Mouse (Mus musculus): ENCODE results near the gene Rtp3. TPM values are rescaled to one million over a fixed set of nuclear protein-coding genes. Genes with fewer than 3 reads are reported as not detected.
A peak's percentile ranks its signal among the peaks of the same experiment; 100 is the strongest.

Gene Rtp3
- total RNA-seq (2014; rRNA removed) = 14.5 and 19.8 TPM in 2 replicates
- polyA plus RNA-seq (2012; rRNA removed) = 57.5 and 61.0 TPM in 2 replicates

DNA sequence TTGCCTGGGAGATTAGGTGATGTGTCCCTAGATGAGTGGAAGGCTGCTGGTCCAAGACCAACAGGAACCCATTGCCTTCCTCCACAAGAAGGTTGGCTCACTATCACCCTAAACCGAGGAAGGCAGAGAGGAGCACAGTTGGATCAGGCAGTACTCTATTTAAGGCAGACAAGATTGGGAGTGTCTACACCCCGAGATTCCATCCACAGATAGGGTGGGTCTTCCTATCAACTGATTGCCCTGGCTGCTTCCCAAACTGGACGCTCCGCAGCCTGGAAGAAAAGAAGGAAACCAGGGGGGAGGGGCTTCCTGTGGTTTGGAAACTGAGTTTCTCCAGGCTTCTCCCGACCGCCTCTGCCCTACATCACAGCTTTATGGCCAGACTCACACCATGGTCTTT, at the start of gene Rtp3:
TSS of gene Rtp3 (minus strand) at position 380 of the 400 bp plus-strand sequence.
- peak within 1 kb of the TSS; percentile 93 for H3K27ac ChIP-seq (replicated peaks; ENCODE audit: insufficient read depth, low read depth, low read length)
- peak; percentile 78 for DNase-seq (ENCODE audit: extremely low read depth, low read depth, low spot score)
- 2% methylated on average over 6 of the region's 6 CpGs for WGBS
- H3K27me3 ChIP-seq (ENCODE audit: control insufficient read depth, insufficient read depth, low read length) = no peaks in the 10 kb centered on the region
- peaks cover 5% of the 10 kb centered on the region for H3K36me3 ChIP-seq (ENCODE audit: control insufficient read depth, insufficient read depth, low read length)
- peak within 1 kb of the TSS; percentile 72 for H3K4me3 ChIP-seq (ENCODE audit: insufficient read depth, low read depth, low read length)
- H3K9ac ChIP-seq (ENCODE audit: low read depth, low read length) = peak within 1 kb of the TSS; percentile 87
- TF ChIP-seq POLR2A (IDR thresholded peaks at IDR 0.05; ENCODE audit: extremely low read depth, insufficient read depth, low read length) (no peak), CTCF (IDR thresholded peaks at IDR 0.05; ENCODE audit: low read depth, low read length) (no peak)
- H3K79me2 ChIP-seq (ENCODE audit: control insufficient read depth, insufficient read depth, low read length) = peaks cover 9% of the 10 kb centered on the region; the same call in 1 of the 2 replicates
- peaks cover 30% of the 10 kb centered on the region for H3K4me1 ChIP-seq (ENCODE audit: control insufficient read depth, insufficient read depth, low read length)

- no peak for DNase-seq (ENCODE audit: extremely low read depth, low read depth, low spot score)
- Histone ChIP-seq H3K36me3 (ENCODE audit: control insufficient read depth, insufficient read depth, low read length) (no peaks in the 10 kb centered on the region), H3K9ac (ENCODE audit: low read depth, low read length) (no peak overlapping the region), H3K4me1 (ENCODE audit: control insufficient read depth, insufficient read depth, low read length) (no peaks in the 10 kb centered on the region), H3K4me3 (ENCODE audit: insufficient read depth, low read depth, low read length) (no peak overlapping the region), H3K27ac (replicated peaks; ENCODE audit: insufficient read depth, low read depth, low read length) (no peak overlapping the region), H3K79me2 (ENCODE audit: control insufficient read depth, insufficient read depth, low read length) (no peaks in the 10 kb centered on the region), H3K27me3 (ENCODE audit: control insufficient read depth, insufficient read depth, low read length) (no peaks in the 10 kb centered on the region)
- WGBS = 69% methylated on average over 4 of the region's 4 CpGs
- TF ChIP-seq POLR2A (IDR thresholded peaks at IDR 0.05; ENCODE audit: extremely low read depth, insufficient read depth, low read length) (no peak), CTCF (IDR thresholded peaks at IDR 0.05; ENCODE audit: low read depth, low read length) (no peak)
These were observed 49.6 kb upstream of the Rtp3 start for GRCm38 (mm10) chr9:111039966-111040365.

DNA sequence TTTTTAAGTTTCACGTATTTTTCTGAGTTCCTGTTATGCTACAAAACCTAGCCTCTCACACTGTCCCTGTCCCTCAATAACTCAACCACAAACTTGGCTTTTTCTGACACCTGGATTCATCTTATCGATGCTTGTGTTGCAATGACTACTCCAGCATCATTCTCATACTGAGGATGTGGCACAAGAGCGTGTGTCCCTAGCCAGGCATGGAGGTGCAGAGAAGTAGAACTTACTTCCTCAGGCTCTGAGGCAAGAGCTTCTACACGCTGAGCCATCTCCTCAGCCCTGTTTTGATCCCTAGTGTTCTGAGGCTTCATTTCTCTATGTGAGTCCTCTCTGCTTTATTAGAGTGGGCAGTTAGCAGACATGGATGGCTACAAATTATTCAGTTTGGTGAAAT, 43.3 kb upstream of the Rtp3 start:
- H3K27ac ChIP-seq (replicated peaks; ENCODE audit: insufficient read depth, low read depth, low read length) = no peak overlapping the region
- DNase-seq (ENCODE audit: extremely low read depth, low read depth, low spot score) = no peak
- H3K4me1 ChIP-seq (ENCODE audit: control insufficient read depth, insufficient read depth, low read length) = no peaks in the 10 kb centered on the region
- no peaks in the 10 kb centered on the region for H3K36me3 ChIP-seq (ENCODE audit: control insufficient read depth, insufficient read depth, low read length)
- no peaks in the 10 kb centered on the region for H3K27me3 ChIP-seq (ENCODE audit: control insufficient read depth, insufficient read depth, low read length)
- H3K79me2 ChIP-seq (ENCODE audit: control insufficient read depth, insufficient read depth, low read length) = no peaks in the 10 kb centered on the region
- TF ChIP-seq CTCF (IDR thresholded peaks at IDR 0.05; ENCODE audit: low read depth, low read length) = no peak
- TF ChIP-seq POLR2A (IDR thresholded peaks at IDR 0.05; ENCODE audit: extremely low read depth, insufficient read depth, low read length) = no peak
- WGBS = 87% methylated on average over 4 of the region's 4 CpGs
- H3K4me3 ChIP-seq (ENCODE audit: insufficient read depth, low read depth, low read length) = no peak overlapping the region
- H3K9ac ChIP-seq (ENCODE audit: low read depth, low read length) = no peak overlapping the region

GRCm38 (mm10) chr9:111026791-111027190, 36.4 kb upstream of the Rtp3 start:
- Histone ChIP-seq H3K27ac (replicated peaks; ENCODE audit: insufficient read depth, low read depth, low read length) (no peak overlapping the region), H3K36me3 (ENCODE audit: control insufficient read depth, insufficient read depth, low read length) (no peaks in the 10 kb centered on the region), H3K79me2 (ENCODE audit: control insufficient read depth, insufficient read depth, low read length) (no peaks in the 10 kb centered on the region), H3K4me3 (ENCODE audit: insufficient read depth, low read depth, low read length) (no peak overlapping the region), H3K27me3 (ENCODE audit: control insufficient read depth, insufficient read depth, low read length) (no peaks in the 10 kb centered on the region), H3K9ac (ENCODE audit: low read depth, low read length) (no peak overlapping the region), H3K4me1 (ENCODE audit: control insufficient read depth, insufficient read depth, low read length) (no peaks in the 10 kb centered on the region)
- no peak for TF ChIP-seq POLR2A (IDR thresholded peaks at IDR 0.05; ENCODE audit: extremely low read depth, insufficient read depth, low read length)
- TF ChIP-seq CTCF (IDR thresholded peaks at IDR 0.05; ENCODE audit: low read depth, low read length) = no peak
- 86% methylated on average over 10 of the region's 10 CpGs for WGBS
- no peak for DNase-seq (ENCODE audit: extremely low read depth, low read depth, low spot score)

DNA sequence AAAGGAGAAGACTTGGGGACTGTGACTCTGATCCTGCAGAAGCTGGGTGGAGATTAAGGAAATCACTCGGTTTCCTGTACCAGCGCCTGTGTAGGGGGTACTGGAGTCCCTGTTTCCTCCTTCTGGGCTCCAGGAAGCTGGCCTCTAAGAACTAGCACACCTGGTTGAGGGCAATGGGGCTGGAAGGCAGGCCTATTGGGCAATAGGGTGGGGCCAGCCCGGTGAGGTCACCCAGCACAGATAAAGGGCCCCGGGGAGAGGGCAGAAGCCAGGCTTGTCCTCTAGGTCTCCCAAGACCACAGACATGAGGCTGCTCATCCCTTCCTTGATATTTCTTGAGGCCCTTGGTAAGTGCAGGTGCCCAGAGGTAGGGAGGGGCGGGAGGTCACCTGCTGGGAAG, 28.6 kb upstream of the Rtp3 start, which contains the start of gene Ltf:
TSS of gene Ltf (plus strand) at position 250 of the 400 bp plus-strand sequence.
- Histone ChIP-seq H3K79me2 (ENCODE audit: control insufficient read depth, insufficient read depth, low read length) (no peaks in the 10 kb centered on the region), H3K27me3 (ENCODE audit: control insufficient read depth, insufficient read depth, low read length) (no peaks in the 10 kb centered on the region), H3K4me3 (ENCODE audit: insufficient read depth, low read depth, low read length) (no peak within 1 kb of the TSS), H3K36me3 (ENCODE audit: control insufficient read depth, insufficient read depth, low read length) (no peaks in the 10 kb centered on the region), H3K9ac (ENCODE audit: low read depth, low read length) (no peak within 1 kb of the TSS), H3K4me1 (ENCODE audit: control insufficient read depth, insufficient read depth, low read length) (no peaks in the 10 kb centered on the region), H3K27ac (replicated peaks; ENCODE audit: insufficient read depth, low read depth, low read length) (no peak within 1 kb of the TSS)
- DNase-seq (ENCODE audit: extremely low read depth, low read depth, low spot score) = no peak
- WGBS = 46% methylated on average over 5 of the region's 5 CpGs
- TF ChIP-seq POLR2A (IDR thresholded peaks at IDR 0.05; ENCODE audit: extremely low read depth, insufficient read depth, low read length) (no peak), CTCF (IDR thresholded peaks at IDR 0.05; ENCODE audit: low read depth, low read length) (no peak)

GRCm38 (mm10) chr9:111015658-111016057, 25.3 kb upstream of the Rtp3 start:
- WGBS = 97% methylated on average over 4 of the region's 4 CpGs
- H3K4me3 ChIP-seq (ENCODE audit: insufficient read depth, low read depth, low read length) = no peak overlapping the region
- no peaks in the 10 kb centered on the region for H3K4me1 ChIP-seq (ENCODE audit: control insufficient read depth, insufficient read depth, low read length)
- H3K27ac ChIP-seq (replicated peaks; ENCODE audit: insufficient read depth, low read depth, low read length) = no peak overlapping the region
- no peak overlapping the region for H3K9ac ChIP-seq (ENCODE audit: low read depth, low read length)
- H3K79me2 ChIP-seq (ENCODE audit: control insufficient read depth, insufficient read depth, low read length) = no peaks in the 10 kb centered on the region
- no peaks in the 10 kb centered on the region for H3K36me3 ChIP-seq (ENCODE audit: control insufficient read depth, insufficient read depth, low read length)
- no peak for DNase-seq (ENCODE audit: extremely low read depth, low read depth, low spot score)
- no peaks in the 10 kb centered on the region for H3K27me3 ChIP-seq (ENCODE audit: control insufficient read depth, insufficient read depth, low read length)
- TF ChIP-seq POLR2A (IDR thresholded peaks at IDR 0.05; ENCODE audit: extremely low read depth, insufficient read depth, low read length) (no peak), CTCF (IDR thresholded peaks at IDR 0.05; ENCODE audit: low read depth, low read length) (no peak)

All from liver, adult 2 months (tissue).